Mouse (Mus musculus) ovary, postnatal 10 days (tissue): ENCODE measurements at regions not wholly inside any gene's neighbourhood (a gene's known extent, or its start where the extent isn't known, plus 50 kb on each side); places are given as distances from the start of the nearest gene placed in this dataset.

Source experiments
- DNase-seq: peaks from one replicate; pipeline ENCODE4 v3.0.0; 2022; ENCODE audit warnings: low spot score

GRCm38 (mm10) chr12:104562961-104563360 is 89.8 kb upstream of the Gsc start:
- no peak for DNase-seq

- no peak for DNase-seq
These were observed 87.9 kb upstream of the Gsc start for GRCm38 (mm10) chr12:104560934-104561565.

DNA sequence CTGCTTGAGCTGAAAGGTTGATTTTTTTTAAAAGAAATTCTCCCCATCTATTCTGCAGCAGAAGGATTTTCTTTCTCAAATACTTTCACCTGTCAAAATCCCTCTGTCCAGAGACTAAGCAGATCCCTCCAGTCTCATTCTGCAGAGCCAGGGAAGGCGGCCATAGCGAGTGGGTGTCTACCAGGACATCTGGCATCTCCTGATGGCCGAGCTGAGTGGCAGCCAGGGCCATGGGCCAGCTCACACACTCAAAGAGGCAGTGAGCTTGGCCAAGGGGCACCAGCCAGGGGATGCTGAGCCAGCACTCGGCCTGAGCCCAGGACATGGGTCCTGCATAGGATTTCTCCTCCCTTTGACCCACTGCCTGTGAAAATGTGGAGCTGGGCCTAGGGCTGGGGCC is 84.6 kb upstream of the Gsc start:
- peak; percentile 12 for DNase-seq

GRCm38 (mm10) chr12:104557307-104557706 is 84.2 kb upstream of the Gsc start:
- no peak for DNase-seq

DNA sequence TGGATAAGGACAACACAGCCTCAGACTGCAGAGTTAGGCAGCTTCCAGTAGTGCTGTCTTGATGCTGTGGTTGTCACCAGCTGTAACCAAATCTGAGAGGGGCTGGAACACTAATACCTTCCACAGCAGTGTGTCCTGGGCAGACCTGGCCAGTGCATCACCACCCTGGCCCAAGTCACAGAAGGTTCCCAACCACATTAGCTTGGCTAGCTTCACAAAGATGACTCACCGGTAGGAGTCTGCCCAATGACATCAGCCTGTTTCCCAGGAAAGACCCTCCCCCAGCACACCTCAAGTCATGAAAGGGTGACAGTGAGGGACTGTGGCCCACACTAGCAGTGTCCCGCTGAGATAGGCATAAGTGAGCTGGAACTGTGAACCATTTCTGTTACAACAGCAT is 75.5 kb upstream of the Gsc start:
- DNase-seq, result no peak

- DNase-seq, result no peak
These were observed 74.4 kb upstream of the Gsc start for GRCm38 (mm10) chr12:104547561-104547960.

DNA sequence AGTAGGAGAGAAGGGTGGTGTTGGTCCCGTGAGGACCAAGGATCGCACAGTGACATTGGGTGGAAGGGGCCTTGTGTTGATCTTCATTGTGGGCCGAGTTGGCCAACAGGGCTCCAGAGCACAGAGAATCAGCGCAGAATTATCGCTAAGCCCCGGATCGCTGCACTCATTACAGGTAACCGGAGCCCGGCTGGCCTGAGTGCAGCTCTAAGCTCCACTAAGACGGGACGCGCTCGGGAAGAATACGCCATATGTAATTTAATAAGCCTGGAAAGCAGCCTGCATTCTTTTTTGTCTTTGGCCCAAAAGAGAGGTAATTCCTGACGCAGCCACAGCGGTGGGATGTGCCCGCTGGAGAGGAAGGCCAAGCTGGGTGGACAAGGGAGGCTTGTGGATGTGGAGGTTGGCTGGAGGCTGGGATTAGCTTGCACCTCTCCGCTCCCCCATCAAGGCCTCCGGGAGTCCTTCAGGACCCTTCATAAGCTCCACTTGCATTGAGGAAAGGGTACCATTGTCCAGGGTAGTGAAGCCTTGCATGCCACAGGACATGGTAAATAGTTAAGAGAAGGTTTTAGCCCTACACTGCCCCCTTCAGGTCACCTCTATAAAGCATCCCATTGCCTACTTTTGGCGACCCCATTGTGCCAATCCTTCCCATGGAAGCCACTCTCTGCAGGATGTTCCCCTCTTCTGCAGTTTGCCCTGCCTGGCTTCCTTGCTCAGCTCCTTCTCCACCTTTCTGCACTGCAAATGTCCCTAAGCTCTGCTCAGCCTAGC is 73.1 kb upstream of the Gsc start:
- DNase-seq, result no peak

DNA sequence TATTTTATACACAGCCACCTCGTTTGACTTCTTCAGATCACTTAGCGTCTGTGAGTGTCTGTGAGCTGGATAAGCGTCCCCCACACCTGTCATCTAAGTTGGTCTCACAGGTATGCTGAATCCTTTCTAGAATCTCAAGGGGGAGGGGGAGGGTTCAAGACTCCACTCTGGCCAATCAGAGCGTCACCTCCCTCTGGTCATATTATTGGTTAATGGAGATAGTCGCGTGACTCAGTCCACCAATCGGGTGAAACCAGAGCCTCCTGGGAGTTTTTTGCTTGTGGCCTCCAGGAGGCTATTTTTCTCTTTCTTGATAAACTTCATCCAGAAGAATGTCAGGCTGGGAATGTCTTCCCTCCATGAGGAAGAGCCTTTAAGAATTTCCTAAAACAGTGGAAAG is 66.8 kb upstream of the Gsc start:
- no peak for DNase-seq

GRCm38 (mm10) chr12:104538436-104538835 is 65.3 kb upstream of the Gsc start:
- no peak for DNase-seq

- no peak for DNase-seq
These were observed 58.6 kb upstream of the Gsc start for GRCm38 (mm10) chr12:104531512-104532447.

DNA sequence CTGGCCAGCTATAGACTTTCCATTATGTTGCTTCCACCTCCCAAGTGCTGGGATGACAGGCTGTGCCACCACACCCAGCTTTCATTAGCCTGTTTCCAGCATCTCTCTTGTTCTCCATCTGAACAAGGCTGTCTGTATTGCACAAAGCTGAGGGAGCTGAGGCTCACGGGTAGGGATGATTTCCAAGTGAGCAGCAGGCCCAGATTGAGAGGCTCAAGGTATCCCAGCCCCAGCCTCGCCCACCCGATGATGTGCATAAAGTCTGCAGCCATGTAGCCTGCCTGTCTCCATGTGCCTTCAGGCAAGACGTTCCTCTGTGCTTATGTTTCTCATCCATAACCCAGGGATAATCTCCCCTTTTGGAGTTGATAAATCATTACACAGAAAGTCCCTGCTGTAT is 57.5 kb upstream of the Gsc start:
- DNase-seq, result no peak
